Mouse (Mus musculus) kidney, adult 2 months (tissue): ENCODE results near the gene Fkbp10.

Experiments
- CTCF ChIP-seq: fragments of 200-500 bp; conservative IDR thresholded peaks from 2 replicates; pipeline ENCODE4 v1.5.1; 2011; ENCODE audit warnings: low read depth, mild to moderate bottlenecking, control low read depth, low read length, moderate library complexity, mixed read lengths; ENCODE audit not compliant: insufficient read depth, insufficient read length
- POLR2A ChIP-seq: fragments of 200-500 bp; IDR thresholded peaks from one replicate; pipeline ENCODE4 v1.6.1; 2011; ENCODE audit warnings: low read depth, low read length, control low read depth

GRCm38 (mm10) chr11:100404456-100405074 is 10.9 kb upstream of the Fkbp10 start:
- TF ChIP-seq CTCF (no peak), POLR2A (no peak)
